Mouse (Mus musculus) small intestine, adult 2 months (tissue): Measurements from ENCODE around the gene Fignl2.

Experiments
- CTCF ChIP-seq: fragments of 200-500 bp; IDR thresholded peaks from 2 replicates; pipeline ENCODE4 v1.5.1; 2012; ENCODE audit warnings: low read depth, mild to moderate bottlenecking, control low read depth, inconsistent platforms, low read length, moderate library complexity, mixed read lengths; ENCODE audit not compliant: insufficient replicate concordance, insufficient read length; ENCODE audit errors: extremely low read depth
- POLR2A ChIP-seq: fragments of 200-500 bp; IDR thresholded peaks from 2 replicates; pipeline ENCODE4 v1.6.1; 2012; ENCODE audit warnings: low read depth, mild to moderate bottlenecking, control low read depth, inconsistent platforms, low read length, moderate library complexity

DNA sequence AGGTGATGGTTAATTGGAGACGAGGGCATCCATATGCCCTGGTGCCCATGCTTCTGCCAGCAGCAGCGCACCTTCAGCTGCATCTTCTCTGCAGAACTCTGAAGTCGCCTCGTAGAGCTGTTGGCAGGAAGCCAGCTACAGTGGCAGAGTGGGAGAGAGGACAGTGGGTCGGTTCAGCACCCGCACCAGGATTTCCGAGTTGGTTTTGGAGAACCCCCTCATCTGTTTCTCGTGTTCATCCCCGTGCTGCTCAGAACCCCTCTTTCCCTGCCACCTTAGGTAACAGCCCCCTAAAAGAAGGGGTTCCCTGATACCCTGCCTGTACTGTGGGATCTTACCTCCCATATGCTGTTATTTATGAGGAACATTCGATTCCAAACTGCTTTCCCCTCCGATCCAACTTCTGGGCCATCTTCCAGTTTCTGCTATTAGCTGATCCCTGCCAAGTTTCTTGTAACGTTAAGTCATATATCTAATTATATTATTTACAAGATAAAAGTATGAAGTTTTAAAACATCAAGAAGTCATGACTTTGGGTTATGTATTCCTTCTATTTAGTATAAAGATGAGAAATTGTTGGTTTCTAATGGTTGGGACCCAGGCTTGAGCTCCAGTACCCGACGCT is 69.9 kb downstream of the Fignl2 start:
- TF ChIP-seq CTCF (no peak), POLR2A (no peak)
